Mouse (Mus musculus): ENCODE measurements around the gene Bcl7c. TPM values are rescaled to one million over a fixed set of nuclear protein-coding genes. Genes with fewer than 3 reads are reported as not detected.

The Bcl7c gene
- polyA plus RNA-seq, 1 experiment from 2014 or later: 34.4 TPM

- Histone ChIP-seq H3K4me3 (ENCODE audit: low read depth, low read length) (no peak overlapping the region), H3K4me1 (ENCODE audit: control insufficient read depth, insufficient read depth, low read length) (peaks cover 13% of the 10 kb centered on the region), H3K27ac (ENCODE audit: low read depth, low read length) (no peak overlapping the region), H3K36me3 (ENCODE audit: control insufficient read depth, insufficient read depth, low read length) (peaks cover 3% of the 10 kb centered on the region; the same call in 1 of the 2 replicates), H3K9me3 (replicated peaks; ENCODE audit: control insufficient read depth, low read length) (no peaks in the 10 kb centered on the region), H3K27me3 (ENCODE audit: control insufficient read depth, insufficient read depth, low read length) (no peaks in the 10 kb centered on the region; the same call in 1 of the 2 replicates), H3K4me2 (no peak overlapping the region), H3K9ac (ENCODE audit: low read depth, low read length) (no peak overlapping the region; the same call in 1 of the 2 replicates)
- ATAC-seq (replicated peaks; ENCODE audit: insufficient number of reproducible peaks, low FRiP score, low TSS enrichment): no peak
- WGBS (ENCODE audit: insufficient replicate concordance): 35% methylated on average over 8 of the region's 8 CpGs
Observed at GRCm38 (mm10) chr7:127681888-127682553, 26.7 kb downstream of the Bcl7c start.

- no peak for ATAC-seq (replicated peaks; ENCODE audit: insufficient number of reproducible peaks, low FRiP score, low TSS enrichment)
- peaks cover 11% of the 10 kb centered on the region for H3K4me1 ChIP-seq (ENCODE audit: control insufficient read depth, insufficient read depth, low read length)
- H3K36me3 ChIP-seq (ENCODE audit: control insufficient read depth, insufficient read depth, low read length): peaks cover 3% of the 10 kb centered on the region; the same call in 1 of the 2 replicates
- WGBS (ENCODE audit: insufficient replicate concordance): 87% methylated on average over 13 of the region's 13 CpGs
- no peak overlapping the region for H3K9ac ChIP-seq (ENCODE audit: low read depth, low read length)
- H3K27me3 ChIP-seq (ENCODE audit: control insufficient read depth, insufficient read depth, low read length): no peaks in the 10 kb centered on the region; the same call in 1 of the 2 replicates
- H3K27ac ChIP-seq (ENCODE audit: low read depth, low read length): no peak overlapping the region
- no peak overlapping the region for H3K4me2 ChIP-seq
- H3K4me3 ChIP-seq (ENCODE audit: low read depth, low read length): no peak overlapping the region
- H3K9me3 ChIP-seq (replicated peaks; ENCODE audit: control insufficient read depth, low read length): no peaks in the 10 kb centered on the region
Observed at GRCm38 (mm10) chr7:127680541-127680940, 28.2 kb downstream of the Bcl7c start.

GRCm38 (mm10) chr7:127678811-127679210 is 29.9 kb downstream of the Bcl7c start:
- Histone ChIP-seq H3K4me2 (no peak overlapping the region), H3K27ac (ENCODE audit: low read depth, low read length) (no peak overlapping the region), H3K27me3 (ENCODE audit: control insufficient read depth, insufficient read depth, low read length) (no peaks in the 10 kb centered on the region), H3K36me3 (ENCODE audit: control insufficient read depth, insufficient read depth, low read length) (peaks cover 3% of the 10 kb centered on the region; the same call in 1 of the 2 replicates), H3K4me1 (ENCODE audit: control insufficient read depth, insufficient read depth, low read length) (peaks cover 11% of the 10 kb centered on the region), H3K4me3 (ENCODE audit: low read depth, low read length) (no peak overlapping the region), H3K9ac (ENCODE audit: low read depth, low read length) (no peak overlapping the region), H3K9me3 (replicated peaks; ENCODE audit: control insufficient read depth, low read length) (no peaks in the 10 kb centered on the region)
- 64% methylated on average over 2 of the region's 2 CpGs for WGBS (ENCODE audit: insufficient replicate concordance)
- ATAC-seq (replicated peaks; ENCODE audit: insufficient number of reproducible peaks, low FRiP score, low TSS enrichment): no peak

- 85% methylated on average over 4 of the region's 4 CpGs for WGBS (ENCODE audit: insufficient replicate concordance)
- no peak overlapping the region for H3K4me3 ChIP-seq (ENCODE audit: low read depth, low read length)
- no peaks in the 10 kb centered on the region for H3K9me3 ChIP-seq (replicated peaks; ENCODE audit: control insufficient read depth, low read length)
- H3K4me1 ChIP-seq (ENCODE audit: control insufficient read depth, insufficient read depth, low read length): peaks cover 11% of the 10 kb centered on the region
- H3K36me3 ChIP-seq (ENCODE audit: control insufficient read depth, insufficient read depth, low read length): peaks cover 3% of the 10 kb centered on the region; the same call in 1 of the 2 replicates
- ATAC-seq (replicated peaks; ENCODE audit: insufficient number of reproducible peaks, low FRiP score, low TSS enrichment): no peak
- no peak overlapping the region for H3K9ac ChIP-seq (ENCODE audit: low read depth, low read length)
- H3K27ac ChIP-seq (ENCODE audit: low read depth, low read length): no peak overlapping the region
- no peak overlapping the region for H3K4me2 ChIP-seq
- no peaks in the 10 kb centered on the region for H3K27me3 ChIP-seq (ENCODE audit: control insufficient read depth, insufficient read depth, low read length)
Observed at GRCm38 (mm10) chr7:127677609-127678008, 31.1 kb downstream of the Bcl7c start.

- H3K9ac ChIP-seq (ENCODE audit: low read depth, low read length): no peak overlapping the region
- peaks cover 3% of the 10 kb centered on the region; the same call in 1 of the 2 replicates for H3K36me3 ChIP-seq (ENCODE audit: control insufficient read depth, insufficient read depth, low read length)
- no peak overlapping the region for H3K4me2 ChIP-seq
- no peaks in the 10 kb centered on the region for H3K27me3 ChIP-seq (ENCODE audit: control insufficient read depth, insufficient read depth, low read length)
- H3K4me3 ChIP-seq (ENCODE audit: low read depth, low read length): no peak overlapping the region
- H3K4me1 ChIP-seq (ENCODE audit: control insufficient read depth, insufficient read depth, low read length): peaks cover 8% of the 10 kb centered on the region
- no peaks in the 10 kb centered on the region for H3K9me3 ChIP-seq (replicated peaks; ENCODE audit: control insufficient read depth, low read length)
- ATAC-seq (replicated peaks; ENCODE audit: insufficient number of reproducible peaks, low FRiP score, low TSS enrichment): no peak
- 65% methylated on average over 6 of the region's 6 CpGs for WGBS (ENCODE audit: insufficient replicate concordance)
- H3K27ac ChIP-seq (ENCODE audit: low read depth, low read length): no peak overlapping the region
Observed at GRCm38 (mm10) chr7:127677077-127677476, 31.7 kb downstream of the Bcl7c start.

- WGBS (ENCODE audit: insufficient replicate concordance): 71% methylated on average over 9 of the region's 9 CpGs
- Histone ChIP-seq H3K36me3 (ENCODE audit: control insufficient read depth, insufficient read depth, low read length) (peaks cover 3% of the 10 kb centered on the region; the same call in 1 of the 2 replicates), H3K9me3 (replicated peaks; ENCODE audit: control insufficient read depth, low read length) (no peaks in the 10 kb centered on the region), H3K9ac (ENCODE audit: low read depth, low read length) (no peak overlapping the region), H3K27me3 (ENCODE audit: control insufficient read depth, insufficient read depth, low read length) (no peaks in the 10 kb centered on the region), H3K4me1 (ENCODE audit: control insufficient read depth, insufficient read depth, low read length) (0 out of 2 replicates have a peak, but pooled peaks cover 3% of the 10 kb centered on the region), H3K4me2 (no peak overlapping the region), H3K4me3 (ENCODE audit: low read depth, low read length) (no peak overlapping the region), H3K27ac (ENCODE audit: low read depth, low read length) (no peak overlapping the region)
- ATAC-seq (replicated peaks; ENCODE audit: insufficient number of reproducible peaks, low FRiP score, low TSS enrichment): no peak
Observed at GRCm38 (mm10) chr7:127675391-127675811, 33.3 kb downstream of the Bcl7c start.

- H3K4me2 ChIP-seq: no peak overlapping the region
- no peaks in the 10 kb centered on the region for H3K27me3 ChIP-seq (ENCODE audit: control insufficient read depth, insufficient read depth, low read length)
- ATAC-seq (replicated peaks; ENCODE audit: insufficient number of reproducible peaks, low FRiP score, low TSS enrichment): no peak; the same call in 1 of the 2 replicates
- no peaks in the 10 kb centered on the region for H3K9me3 ChIP-seq (replicated peaks; ENCODE audit: control insufficient read depth, low read length)
- H3K9ac ChIP-seq (ENCODE audit: low read depth, low read length): no peak overlapping the region
- no peak overlapping the region for H3K27ac ChIP-seq (ENCODE audit: low read depth, low read length)
- H3K36me3 ChIP-seq (ENCODE audit: control insufficient read depth, insufficient read depth, low read length): peaks cover 3% of the 10 kb centered on the region; the same call in 1 of the 2 replicates
- 5% methylated on average over 5 of the region's 5 CpGs for WGBS (ENCODE audit: insufficient replicate concordance)
- no peak overlapping the region for H3K4me3 ChIP-seq (ENCODE audit: low read depth, low read length)
- 0 out of 2 replicates have a peak, but pooled peaks cover 3% of the 10 kb centered on the region for H3K4me1 ChIP-seq (ENCODE audit: control insufficient read depth, insufficient read depth, low read length)
Observed at GRCm38 (mm10) chr7:127674977-127675376, 33.8 kb downstream of the Bcl7c start.

GRCm38 (mm10) chr7:127672776-127673175 is 36.0 kb downstream of the Bcl7c start:
- WGBS (ENCODE audit: insufficient replicate concordance): 61% methylated on average over 4 of the region's 4 CpGs
- Histone ChIP-seq H3K9me3 (replicated peaks; ENCODE audit: control insufficient read depth, low read length) (no peaks in the 10 kb centered on the region), H3K27ac (ENCODE audit: low read depth, low read length) (no peak overlapping the region), H3K36me3 (ENCODE audit: control insufficient read depth, insufficient read depth, low read length) (peaks cover 3% of the 10 kb centered on the region; the same call in 1 of the 2 replicates), H3K9ac (ENCODE audit: low read depth, low read length) (no peak overlapping the region), H3K4me2 (no peak overlapping the region), H3K27me3 (ENCODE audit: control insufficient read depth, insufficient read depth, low read length) (no peaks in the 10 kb centered on the region), H3K4me1 (ENCODE audit: control insufficient read depth, insufficient read depth, low read length) (0 out of 2 replicates have a peak, but pooled peaks cover 3% of the 10 kb centered on the region), H3K4me3 (ENCODE audit: low read depth, low read length) (no peak overlapping the region)
- no peak for ATAC-seq (replicated peaks; ENCODE audit: insufficient number of reproducible peaks, low FRiP score, low TSS enrichment)
